Mouse (Mus musculus) adipose tissue, adult 10 weeks (tissue): ENCODE data around the gene Evx1. TPM values are rescaled to one million over a fixed set of nuclear protein-coding genes. Genes with fewer than 3 reads are reported as not detected.

Source experiments
- polyA plus RNA-seq: library from polyadenylated mRNA; stranded (reverse); fragments of 350-450 nt; fragmentation: Illumina TruSeq; extraction: RNeasy Lipid Tissue Mini Kit (QIAGEN cat#74804); gene quantifications from one replicate; pipeline ENCODE4 v1.2.3, GENCODE M21; 2014; ENCODE audit warnings: low read depth, low replicate concordance

The Evx1 gene
- 0.34 TPM for polyA plus RNA-seq

DNA sequence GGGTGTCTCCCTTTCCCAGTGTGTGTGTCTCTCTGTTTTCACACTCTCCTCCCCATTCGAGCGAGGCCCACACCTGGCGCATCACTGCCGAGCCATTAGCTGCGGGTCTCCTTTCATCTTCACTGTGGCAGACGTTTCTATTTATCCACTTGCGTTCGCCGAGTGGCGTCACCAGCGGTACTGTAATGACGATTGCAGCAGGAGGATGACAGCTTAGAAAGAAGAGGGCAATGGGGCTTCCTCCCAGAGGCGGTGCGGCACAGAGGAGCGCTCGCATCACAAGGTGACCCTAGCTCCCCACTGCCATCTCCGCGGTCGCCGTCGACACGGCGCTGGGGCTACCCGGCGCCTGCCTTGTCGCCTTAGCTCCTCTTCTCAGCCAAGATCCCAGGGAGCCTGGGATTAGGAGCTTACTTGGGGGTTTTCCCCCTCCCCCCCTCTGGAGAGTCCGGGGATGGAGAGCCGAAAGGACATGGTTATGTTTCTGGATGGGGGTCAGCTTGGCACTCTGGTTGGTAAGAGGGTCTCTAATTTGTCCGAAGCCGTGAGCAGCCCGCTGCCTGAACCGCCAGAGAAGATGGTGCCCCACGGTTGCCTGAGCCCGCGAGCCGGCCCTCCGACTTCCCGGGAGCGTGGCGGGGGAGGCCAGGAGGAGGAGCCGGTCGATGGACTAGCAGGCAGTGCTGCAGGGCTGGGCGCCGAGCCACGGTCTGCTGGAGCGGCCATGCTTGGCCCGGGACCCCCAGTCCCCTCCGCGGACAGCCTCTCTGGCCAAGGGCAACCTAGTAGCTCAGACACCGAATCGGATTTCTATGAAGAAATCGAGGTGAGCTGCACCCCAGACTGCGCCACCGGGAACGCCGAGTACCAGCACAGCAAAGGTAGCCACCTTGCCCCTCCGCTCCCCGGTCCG is at the start of gene Evx1:
Gene Evx1, plus strand, starts transcription at position 108 of the 913 bp plus-strand sequence.

Other genes with a start within 250 kb of the Evx1 start
- 1.3 TPM for gene Hoxa1, start 155.2 kb upstream of the Evx1 start, polyA plus RNA-seq
- gene Hoxa2, start 148.7 kb upstream of the Evx1 start, polyA plus RNA-seq, result 2.7 TPM
- 0.84 TPM for gene 5730596B20Rik, start 136.0 kb upstream of the Evx1 start, polyA plus RNA-seq
- gene Hoxa4, start 121.7 kb upstream of the Evx1 start, polyA plus RNA-seq, result 4.5 TPM
- gene Hoxa5, start 108.9 kb upstream of the Evx1 start, polyA plus RNA-seq, result 11.7 TPM
- gene Hoxa6, start 104.8 kb upstream of the Evx1 start, polyA plus RNA-seq, result 5.7 TPM
- 8.9 TPM for gene Hoxa3, start 100.2 kb upstream of the Evx1 start, polyA plus RNA-seq
- 1.7 TPM for gene Gm28308, start 100.2 kb upstream of the Evx1 start, polyA plus RNA-seq
- gene Hoxa7, start 91.6 kb upstream of the Evx1 start, polyA plus RNA-seq, result 20.0 TPM
- gene Hoxa9, start 82.4 kb upstream of the Evx1 start, polyA plus RNA-seq, result 7.2 TPM
- 2.5 TPM for gene Hoxa10, start 72.6 kb upstream of the Evx1 start, polyA plus RNA-seq
- gene Hoxa11, start 67.7 kb upstream of the Evx1 start, polyA plus RNA-seq, result 0.42 TPM
- gene Hoxa13, start 52.6 kb upstream of the Evx1 start, polyA plus RNA-seq, result not detected